Comparison of ENCODE assay signal across 8 mouse cellular contexts in the genomic region with DNA sequence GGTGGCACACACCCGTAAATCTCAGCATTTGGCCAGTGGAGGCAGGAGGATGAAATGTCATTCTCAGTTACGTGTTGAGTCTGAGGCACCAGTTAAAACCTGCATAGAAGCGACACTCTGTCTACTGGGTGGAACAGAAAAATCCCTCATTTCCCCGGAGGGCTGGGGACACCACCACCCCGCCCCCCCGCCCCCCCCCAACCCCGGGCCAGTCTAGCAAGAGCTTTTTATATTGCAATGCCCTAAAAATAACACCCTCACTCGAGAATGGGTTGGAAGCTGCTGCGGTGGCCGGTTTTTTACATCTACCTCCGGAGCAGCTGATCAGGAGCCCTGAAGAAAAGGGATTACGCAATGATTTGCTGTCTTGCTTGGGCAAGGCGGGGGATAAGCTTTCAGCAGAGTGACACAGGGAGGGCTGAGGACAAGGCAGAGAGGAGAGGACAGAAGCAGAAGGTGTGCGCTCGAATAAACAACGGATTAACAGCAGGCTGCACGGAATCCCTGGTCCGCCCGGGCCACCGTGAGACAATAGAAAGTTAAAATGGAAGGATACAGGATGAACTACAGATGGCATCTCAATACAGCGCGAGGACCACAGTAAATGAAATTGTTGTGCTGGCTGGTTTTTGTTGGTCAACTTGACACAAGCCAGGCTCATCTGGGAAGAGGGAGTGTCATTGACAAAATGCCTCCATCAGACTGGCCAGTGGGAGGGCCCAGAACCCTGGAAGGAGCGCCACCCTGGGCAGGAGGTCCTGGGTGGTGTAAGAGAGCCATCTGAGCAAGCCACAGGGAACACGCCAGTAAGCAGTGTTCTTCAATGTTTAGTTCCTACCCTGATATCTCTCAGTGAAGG. TPM values are rescaled to one million over a fixed set of nuclear protein-coding genes. Genes with fewer than 3 reads are reported as not detected.
A peak's percentile ranks its signal among the peaks of the same experiment; 100 is the strongest.
DNase-seq lines count a peak whose midpoint lies in the region; ATAC-seq lines count a peak whose summit lies in the region.

No protein-coding gene starts in this region.

- no peak overlapping the region for H3K27ac ChIP-seq in kidney, embryonic 15.5 days
- H3K27ac ChIP-seq in forebrain, embryonic 15.5 days (replicated peaks): peak overlapping the region; percentile 65
- no peak overlapping the region for H3K27ac ChIP-seq in intestine, embryonic 14.5 days (ENCODE audit: low read depth)
- H3K27ac ChIP-seq in midbrain, embryonic 11.5 days (ENCODE audit: low read depth, low read length): peak overlapping the region; percentile 51
- H3K27ac ChIP-seq in stomach, embryonic 14.5 days (ENCODE audit: low read length): no peak overlapping the region

- H3K4me1 ChIP-seq in kidney, embryonic 15.5 days: peaks cover 10% of the 10 kb centered on the region
- H3K4me1 ChIP-seq in forebrain, embryonic 15.5 days: peaks cover 7% of the 10 kb centered on the region
- no peaks in the 10 kb centered on the region; the same call in 1 of the 2 replicates for H3K4me1 ChIP-seq in intestine, embryonic 14.5 days (replicated peaks; ENCODE audit: control insufficient read depth, insufficient read depth, low read length)
- H3K4me1 ChIP-seq in midbrain, embryonic 11.5 days (ENCODE audit: control insufficient read depth, insufficient read depth, low read length): peaks cover 8% of the 10 kb centered on the region
- no peaks in the 10 kb centered on the region for H3K4me1 ChIP-seq in stomach, embryonic 14.5 days (ENCODE audit: control insufficient read depth, insufficient read depth, low read length)

- peak overlapping the region; percentile 68 for H3K4me2 ChIP-seq in kidney, embryonic 15.5 days
- peak overlapping the region; percentile 60 for H3K4me2 ChIP-seq in forebrain, embryonic 15.5 days (replicated peaks)
- peak overlapping the region; percentile 57 for H3K4me2 ChIP-seq in intestine, embryonic 14.5 days (ENCODE audit: low read length)
- peak overlapping the region; percentile 53 for H3K4me2 ChIP-seq in midbrain, embryonic 11.5 days
- peak overlapping the region; percentile 47 for H3K4me2 ChIP-seq in stomach, embryonic 14.5 days (replicated peaks; ENCODE audit: low read depth, low read length)

- 4% methylated on average over 24 of the region's 24 CpGs for WGBS in kidney, embryonic 15.5 days
- 4% methylated on average over 24 of the region's 24 CpGs for WGBS in forebrain, embryonic 15.5 days
- 5% methylated on average over 24 of the region's 24 CpGs for WGBS in intestine, embryonic 14.5 days
- 5% methylated on average over 23 of the region's 24 CpGs for WGBS in midbrain, embryonic 11.5 days
- WGBS in stomach, embryonic 14.5 days: 4% methylated on average over 24 of the region's 24 CpGs

- no peaks in the 10 kb centered on the region for H3K36me3 ChIP-seq in kidney, embryonic 15.5 days
- H3K36me3 ChIP-seq in forebrain, embryonic 15.5 days: no peaks in the 10 kb centered on the region
- no peaks in the 10 kb centered on the region for H3K36me3 ChIP-seq in intestine, embryonic 14.5 days (ENCODE audit: control insufficient read depth, insufficient read depth, low read length)
- no peaks in the 10 kb centered on the region for H3K36me3 ChIP-seq in midbrain, embryonic 11.5 days (ENCODE audit: control insufficient read depth, insufficient read depth, low read length)
- H3K36me3 ChIP-seq in stomach, embryonic 14.5 days (ENCODE audit: control insufficient read depth, insufficient read depth, low read length): no peaks in the 10 kb centered on the region

- H3K9ac ChIP-seq in kidney, embryonic 15.5 days: peak overlapping the region; percentile 38; the same call in 1 of the 2 replicates
- peak overlapping the region; percentile 56 for H3K9ac ChIP-seq in forebrain, embryonic 15.5 days (replicated peaks)
- H3K9ac ChIP-seq in intestine, embryonic 14.5 days (ENCODE audit: low read length): peak overlapping the region; percentile 35
- peak overlapping the region; percentile 57 for H3K9ac ChIP-seq in midbrain, embryonic 11.5 days (ENCODE audit: low read length)
- 0 out of 2 replicates have a peak overlapping the region, but pooled peaks have one; percentile 4 for H3K9ac ChIP-seq in stomach, embryonic 14.5 days (replicated peaks; ENCODE audit: low read depth, low read length)

- H3K9me3 ChIP-seq in kidney, embryonic 15.5 days (replicated peaks): no peaks in the 10 kb centered on the region
- H3K9me3 ChIP-seq in forebrain, embryonic 15.5 days: no peaks in the 10 kb centered on the region
- no peaks in the 10 kb centered on the region for H3K9me3 ChIP-seq in intestine, embryonic 14.5 days (ENCODE audit: control insufficient read depth, low read length)
- H3K9me3 ChIP-seq in midbrain, embryonic 11.5 days (ENCODE audit: control insufficient read depth, low read length): no peaks in the 10 kb centered on the region
- no peaks in the 10 kb centered on the region for H3K9me3 ChIP-seq in stomach, embryonic 14.5 days (ENCODE audit: control insufficient read depth, low read depth, low read length)

- H3K4me3 ChIP-seq in kidney, embryonic 15.5 days (replicated peaks): peak overlapping the region; percentile 37
- H3K4me3 ChIP-seq in forebrain, embryonic 15.5 days: peak overlapping the region; percentile 40
- H3K4me3 ChIP-seq in intestine, embryonic 14.5 days (ENCODE audit: low read depth, low read length): peak overlapping the region; percentile 25
- peak overlapping the region; percentile 23 for H3K4me3 ChIP-seq in midbrain, embryonic 11.5 days (ENCODE audit: low read depth, low read length)
- peak overlapping the region; percentile 24 for H3K4me3 ChIP-seq in stomach, embryonic 14.5 days (ENCODE audit: low read depth, low read length)

- peak; percentile 29 for ATAC-seq in kidney, embryonic 15.5 days (replicated peaks; ENCODE audit: low FRiP score)
- ATAC-seq in forebrain, embryonic 15.5 days (replicated peaks): peak; percentile 75
- ATAC-seq in intestine, embryonic 14.5 days (replicated peaks; ENCODE audit: low FRiP score, low TSS enrichment, low read depth): no peak
- peak; percentile 86 for ATAC-seq in midbrain, embryonic 11.5 days (ENCODE audit: low FRiP score)
- no peak for ATAC-seq in stomach, embryonic 14.5 days (ENCODE audit: insufficient number of reproducible peaks, insufficient read depth, low FRiP score, low read depth)

- 0 out of 2 replicates have a peak, but pooled peaks cover 3% of the 10 kb centered on the region for H3K27me3 ChIP-seq in kidney, embryonic 15.5 days
- H3K27me3 ChIP-seq in forebrain, embryonic 15.5 days: no peaks in the 10 kb centered on the region
- H3K27me3 ChIP-seq in intestine, embryonic 14.5 days (replicated peaks; ENCODE audit: control insufficient read depth, insufficient read depth, low read length): no peaks in the 10 kb centered on the region
- H3K27me3 ChIP-seq in midbrain, embryonic 11.5 days (ENCODE audit: control insufficient read depth, insufficient read depth, low read length): no peaks in the 10 kb centered on the region
- no peaks in the 10 kb centered on the region for H3K27me3 ChIP-seq in stomach, embryonic 14.5 days (ENCODE audit: control insufficient read depth, insufficient read depth, low read length)

- DNase-seq in kidney, postnatal 14 days: no peak
- peak; percentile 56 for DNase-seq in cerebellum, adult 11 months
- peak; percentile 60 for DNase-seq in intestine, embryonic 14.5 days (ENCODE audit: low spot score)
- peak; percentile 93 for DNase-seq in midbrain, embryonic 11.5 days (ENCODE audit: low spot score, missing footprints)
- no peak for DNase-seq in urinary bladder, adult 18-20 months (ENCODE audit: low spot score in 2 of 2)

RNA-seq across cellular contexts. Expression of a gene that starts 15.7 kb away (rescaled TPM):
- polyA plus RNA-seq in kidney, embryonic 15.5 days (2015; fragmentation: Nextera tagmentation; extraction: Ambion mirVana): 62.2 and 67.5 TPM in 2 replicates
- polyA plus RNA-seq in forebrain, embryonic 15.5 days (2015; fragmentation: Nextera tagmentation; extraction: Ambion mirVana): 110 and 113 TPM in 2 replicates
- 41.5 and 55.5 TPM in 2 replicates for polyA plus RNA-seq in intestine, embryonic 14.5 days (2014; fragmentation: Nextera tagmentation; extraction: Ambion mirVana)
- polyA plus RNA-seq in midbrain, embryonic 11.5 days (2014; fragmentation: Nextera tagmentation; extraction: Ambion mirVana): 79.4 and 99.6 TPM in 2 replicates
- 56.0 and 64.3 TPM in 2 replicates for polyA plus RNA-seq in stomach, embryonic 14.5 days (2014; fragmentation: Nextera tagmentation; extraction: Ambion mirVana)

RNA-seq across cellular contexts. Expression of a gene that starts 32.9 kb away (rescaled TPM):
- 66.3 and 68.7 TPM in 2 replicates for polyA plus RNA-seq in kidney, embryonic 15.5 days (2015; fragmentation: Nextera tagmentation; extraction: Ambion mirVana)
- 57.9 and 60.1 TPM in 2 replicates for polyA plus RNA-seq in forebrain, embryonic 15.5 days (2015; fragmentation: Nextera tagmentation; extraction: Ambion mirVana)
- polyA plus RNA-seq in intestine, embryonic 14.5 days (2014; fragmentation: Nextera tagmentation; extraction: Ambion mirVana): 65.8 and 67.6 TPM in 2 replicates
- polyA plus RNA-seq in midbrain, embryonic 11.5 days (2014; fragmentation: Nextera tagmentation; extraction: Ambion mirVana): 67.4 and 69.3 TPM in 2 replicates
- 64.6 and 69.9 TPM in 2 replicates for polyA plus RNA-seq in stomach, embryonic 14.5 days (2014; fragmentation: Nextera tagmentation; extraction: Ambion mirVana)

RNA-seq across cellular contexts. Expression of a gene that starts 58.0 kb away (rescaled TPM):
- 56.3 and 57.6 TPM in 2 replicates for polyA plus RNA-seq in kidney, embryonic 15.5 days (2015; fragmentation: Nextera tagmentation; extraction: Ambion mirVana)
- 24.7 and 26.5 TPM in 2 replicates for polyA plus RNA-seq in forebrain, embryonic 15.5 days (2015; fragmentation: Nextera tagmentation; extraction: Ambion mirVana)
- 61.4 and 61.5 TPM in 2 replicates for polyA plus RNA-seq in intestine, embryonic 14.5 days (2014; fragmentation: Nextera tagmentation; extraction: Ambion mirVana)
- polyA plus RNA-seq in midbrain, embryonic 11.5 days (2014; fragmentation: Nextera tagmentation; extraction: Ambion mirVana): 26.0 and 26.1 TPM in 2 replicates
- polyA plus RNA-seq in stomach, embryonic 14.5 days (2014; fragmentation: Nextera tagmentation; extraction: Ambion mirVana): 56.7 and 62.1 TPM in 2 replicates

Comparison
In these comparisons a context has a peak if more than half of its experiments do, and no peak if none do; other contexts are left out.
1. ATAC-seq: peak in kidney, embryonic 15.5 days (single experiment), forebrain, embryonic 15.5 days (single experiment) and midbrain, embryonic 11.5 days (single experiment); none in intestine, embryonic 14.5 days (single experiment) and stomach, embryonic 14.5 days (single experiment).
2. H3K27ac ChIP-seq: peak in forebrain, embryonic 15.5 days (single experiment) and midbrain, embryonic 11.5 days (single experiment); none in kidney, embryonic 15.5 days (single experiment), intestine, embryonic 14.5 days (single experiment) and stomach, embryonic 14.5 days (single experiment).
3. H3K9ac ChIP-seq: peak in every context shown above with its lines; median percentile 57 in midbrain, embryonic 11.5 days; 56 in forebrain, embryonic 15.5 days; 38 in kidney, embryonic 15.5 days; 35 in intestine, embryonic 14.5 days; 4 in stomach, embryonic 14.5 days.
4. DNase-seq: peak in cerebellum, adult 11 months (single experiment), intestine, embryonic 14.5 days (single experiment) and midbrain, embryonic 11.5 days (single experiment); none in kidney, postnatal 14 days (single experiment) and urinary bladder, adult 18-20 months (0 of 2).
5. Peak in every context shown above with its lines, with median percentiles within 50 percentile points of each other: H3K4me2 ChIP-seq and H3K4me3 ChIP-seq.